Mouse (Mus musculus): Measurements from ENCODE around the gene Ngef.
A peak's percentile ranks its signal among the peaks of the same experiment; 100 is the strongest.
"Not testable (repeated sequence)": the region's sequence is repeated elsewhere in the genome, so short reads cannot be mapped to it uniquely, and the experiment has no call there.

The Ngef gene

GRCm38 (mm10) chr1:87471914-87472313 is 101.8 kb downstream of the Ngef start:
- DNase-seq: no peak

GRCm38 (mm10) chr1:87469971-87470370 is 103.7 kb downstream of the Ngef start, which contains the start of gene Snorc:
TSS of gene Snorc (plus strand) at chr1:87470271.
- DNase-seq: not testable (repeated sequence)

- no peak for DNase-seq
Observed at GRCm38 (mm10) chr1:87468321-87468720, 105.3 kb downstream of the Ngef start.

- DNase-seq: no peak
Observed at GRCm38 (mm10) chr1:87467469-87467868, 106.2 kb downstream of the Ngef start.

GRCm38 (mm10) chr1:87459856-87460255 is 113.8 kb downstream of the Ngef start:
- not testable (repeated sequence) for DNase-seq

- DNase-seq: no peak
Observed at GRCm38 (mm10) chr1:87458045-87458444, 115.6 kb downstream of the Ngef start.

- no peak for DNase-seq
Observed at GRCm38 (mm10) chr1:87456425-87456824, 117.2 kb downstream of the Ngef start.

GRCm38 (mm10) chr1:87449432-87449831 is 124.2 kb downstream of the Ngef start:
- DNase-seq: no peak

GRCm38 (mm10) chr1:87447183-87448104 is 126.2 kb downstream of the Ngef start:
- DNase-seq: peak; percentile 84

GRCm38 (mm10) chr1:87436583-87436982 is 137.1 kb downstream of the Ngef start:
- no peak for DNase-seq

- no peak for DNase-seq
Observed at GRCm38 (mm10) chr1:87435125-87435524, 138.5 kb downstream of the Ngef start.
